Mouse (Mus musculus): Measurements from ENCODE around the gene Akt1s1.
A peak's percentile ranks its signal among the peaks of the same experiment; 100 is the strongest.

Akt1s1 gene

DNA sequence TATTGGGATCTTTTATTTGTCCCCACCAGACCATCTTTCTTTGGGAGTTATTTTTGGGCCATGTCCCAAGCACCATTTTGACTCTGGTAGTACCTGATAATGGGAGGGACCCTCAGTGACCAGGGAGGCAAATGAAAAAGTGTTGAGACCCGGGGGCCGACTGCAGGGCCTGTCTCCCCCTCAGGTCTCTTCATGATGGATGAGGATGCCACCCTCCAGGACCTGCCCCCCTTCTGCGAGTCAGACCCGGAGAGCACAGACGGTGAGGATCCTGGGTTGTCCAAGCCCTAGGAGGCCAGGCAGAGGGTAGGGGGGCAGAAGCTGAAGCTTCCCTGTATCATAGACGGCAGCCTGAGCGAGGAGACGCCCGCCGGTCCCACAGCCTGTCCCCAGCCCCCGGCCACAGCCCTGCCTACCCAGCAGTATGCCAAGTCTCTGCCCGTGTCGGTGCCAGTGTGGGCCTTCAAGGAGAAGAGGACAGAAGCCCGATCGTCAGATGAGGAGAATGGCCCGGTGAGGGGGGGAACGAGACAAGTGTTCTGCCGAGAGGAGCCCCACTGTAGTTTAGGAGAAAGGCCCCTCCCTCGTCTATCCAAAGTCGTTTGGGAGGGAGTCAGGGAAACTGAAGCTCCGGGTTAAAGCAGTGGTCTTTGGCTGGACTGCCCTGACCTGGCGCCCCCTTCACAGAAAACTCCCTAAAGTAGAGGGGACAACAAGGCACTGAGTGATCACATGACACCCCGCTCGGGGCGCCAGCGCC lies 5.0 kb downstream of the Akt1s1 start:
- DNase-seq, result peak in 1 of 2 experiments; percentile 58

DNA sequence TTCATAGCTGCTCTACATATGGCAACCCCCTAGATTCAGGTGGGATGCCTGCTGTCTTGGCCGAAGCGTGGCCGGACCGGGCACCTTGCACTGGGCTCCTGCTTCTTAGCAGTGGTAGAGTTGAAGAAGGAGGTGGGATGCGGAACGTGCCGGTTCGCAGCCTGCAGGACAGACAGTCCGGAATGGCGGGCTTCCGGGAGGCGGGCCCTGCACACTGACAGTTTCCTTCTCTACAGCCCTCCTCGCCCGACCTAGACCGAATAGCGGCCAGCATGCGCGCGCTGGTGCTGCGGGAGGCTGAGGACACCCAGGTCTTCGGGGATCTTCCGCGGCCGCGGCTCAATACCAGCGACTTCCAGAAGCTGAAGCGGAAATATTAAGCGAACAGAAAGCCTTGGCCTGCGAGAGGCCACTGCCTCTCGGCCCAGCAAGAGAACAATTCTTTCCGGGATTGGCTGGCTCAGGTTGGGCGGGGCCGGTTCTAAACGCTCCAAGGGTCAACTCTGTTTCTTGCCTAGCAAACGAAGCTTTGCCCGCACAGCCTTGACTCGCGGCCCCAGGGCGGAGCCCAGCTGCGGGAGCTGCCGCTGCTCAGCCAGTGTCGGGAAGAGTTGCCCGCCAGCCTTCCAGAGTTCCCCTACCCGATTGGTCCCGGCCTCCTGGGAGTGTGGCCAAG lies 5.7 kb downstream of the Akt1s1 start:
- DNase-seq, result peak; percentile 88 to 89

DNA sequence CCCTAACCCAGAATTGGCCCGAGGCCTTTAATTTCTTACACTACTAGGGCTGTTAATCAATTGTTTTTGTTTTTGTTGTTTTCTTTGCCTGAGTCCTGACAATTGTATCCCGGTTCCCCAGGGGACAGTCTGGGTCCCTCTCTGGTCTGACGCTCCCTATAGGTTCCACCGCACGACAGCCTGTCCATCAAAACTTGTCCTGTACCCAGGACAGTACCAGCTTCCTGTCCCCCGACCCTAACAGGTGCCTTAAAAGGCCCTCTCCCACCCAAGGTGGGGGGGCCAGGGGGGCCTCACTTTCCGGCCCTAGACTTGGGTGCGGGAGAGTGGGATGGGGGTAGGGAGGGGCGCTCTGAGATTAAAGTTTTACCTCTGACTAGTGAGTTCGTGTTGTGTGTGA lies 6.2 kb downstream of the Akt1s1 start:
- peak in 1 of 2 experiments; percentile 57 for DNase-seq

DNA sequence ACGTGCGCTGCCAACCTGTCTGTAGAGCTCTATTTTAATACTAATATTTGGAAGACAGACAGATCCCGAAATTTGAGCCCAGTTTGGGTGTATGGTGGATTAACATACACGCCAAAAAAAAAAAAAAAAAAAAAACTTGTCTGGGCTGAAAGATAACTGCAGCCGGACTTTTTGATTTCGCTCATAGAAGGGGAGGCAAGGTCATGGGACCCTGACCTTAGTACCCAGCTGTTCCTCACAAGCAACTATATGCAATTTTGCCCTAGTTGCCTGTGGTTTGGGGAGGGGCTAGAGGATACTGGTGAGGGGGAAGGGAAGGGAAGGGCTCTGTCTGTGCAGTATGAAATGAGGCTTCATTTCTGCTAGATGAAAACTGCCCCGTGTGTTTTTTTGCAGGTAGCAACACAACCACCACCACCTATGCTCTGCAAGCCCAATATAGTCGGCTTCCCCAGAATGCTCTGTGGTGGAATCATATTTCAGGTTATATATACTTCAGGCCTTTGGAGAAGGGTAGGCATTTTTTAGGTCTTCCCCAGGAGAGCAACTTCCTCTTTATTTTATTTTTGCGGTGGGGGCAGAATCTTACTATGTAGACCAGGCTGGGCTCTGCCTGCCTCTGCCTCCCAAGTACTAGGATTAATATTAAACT lies 7.6 kb downstream of the Akt1s1 start:
- no peak for DNase-seq

DNA sequence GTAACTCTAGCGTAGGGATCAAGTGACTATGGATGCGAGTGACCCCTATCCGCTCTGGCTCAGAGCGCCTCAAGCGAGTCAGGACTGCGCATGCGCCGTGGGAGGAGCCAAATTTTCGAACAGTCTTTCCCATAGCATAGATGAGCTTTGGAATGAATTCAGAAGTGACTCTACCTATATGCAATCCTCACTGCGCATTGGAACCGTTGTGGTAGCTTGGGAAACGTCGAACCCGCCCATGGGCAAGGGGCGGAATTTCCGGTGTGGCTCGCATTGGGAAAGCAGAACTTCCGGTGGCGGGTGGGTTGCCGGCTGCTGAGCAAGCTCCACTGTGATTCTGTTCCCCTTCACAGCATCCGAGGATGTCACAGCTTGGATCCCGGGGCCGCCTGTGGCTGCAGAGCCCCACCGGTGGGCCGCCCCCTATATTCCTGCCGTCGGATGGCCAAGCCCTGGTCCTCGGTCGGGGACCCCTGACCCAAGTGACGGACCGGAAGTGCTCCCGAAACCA lies 8.3 kb downstream of the Akt1s1 start, which contains the start of gene Pnkp:
Pnkp (plus strand) TSS at position 98 of the 511 bp plus-strand sequence.
- DNase-seq, result peak; percentile 89 to 90

DNA sequence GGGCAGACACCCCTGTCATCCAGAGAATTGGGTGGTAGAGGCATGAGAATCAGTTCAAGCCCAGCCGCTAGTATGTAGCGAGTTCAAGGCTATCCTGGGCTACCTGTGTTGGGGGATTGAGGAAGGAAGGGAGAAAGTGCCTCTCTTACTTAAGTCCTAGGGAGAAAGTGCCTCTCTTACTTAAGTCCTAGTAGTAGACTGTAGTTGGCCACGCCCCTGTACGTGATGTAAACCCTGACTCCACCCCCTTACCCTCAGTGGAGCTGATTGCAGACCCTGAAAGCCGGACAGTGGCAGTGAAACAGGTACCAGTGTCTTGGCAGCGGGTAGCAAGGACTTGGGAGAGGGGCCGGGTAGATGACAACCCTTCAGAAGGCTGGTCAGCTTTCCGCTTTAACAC lies 9.1 kb downstream of the Akt1s1 start:
- DNase-seq, result no peak

DNA sequence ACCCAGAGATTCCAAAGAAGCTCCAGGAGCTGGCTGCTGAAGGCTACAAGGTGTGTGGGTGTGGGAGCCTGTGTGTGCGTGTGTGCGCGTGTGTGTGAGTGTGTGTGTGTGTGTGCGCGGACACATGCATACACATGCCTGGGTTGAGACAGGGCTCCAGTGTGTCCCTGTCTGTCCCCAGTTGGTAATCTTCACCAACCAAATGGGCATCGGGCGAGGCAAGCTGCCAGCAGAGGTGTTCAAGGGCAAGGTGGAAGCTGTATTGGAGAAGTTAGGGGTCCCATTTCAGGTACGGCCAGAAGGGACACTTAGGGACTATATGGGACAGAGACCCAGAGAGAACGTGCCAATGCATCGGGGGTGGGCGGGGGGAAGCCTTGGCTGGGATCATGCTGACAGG lies 11.1 kb downstream of the Akt1s1 start:
- peak in 1 of 2 experiments; percentile 54 for DNase-seq

DNA sequence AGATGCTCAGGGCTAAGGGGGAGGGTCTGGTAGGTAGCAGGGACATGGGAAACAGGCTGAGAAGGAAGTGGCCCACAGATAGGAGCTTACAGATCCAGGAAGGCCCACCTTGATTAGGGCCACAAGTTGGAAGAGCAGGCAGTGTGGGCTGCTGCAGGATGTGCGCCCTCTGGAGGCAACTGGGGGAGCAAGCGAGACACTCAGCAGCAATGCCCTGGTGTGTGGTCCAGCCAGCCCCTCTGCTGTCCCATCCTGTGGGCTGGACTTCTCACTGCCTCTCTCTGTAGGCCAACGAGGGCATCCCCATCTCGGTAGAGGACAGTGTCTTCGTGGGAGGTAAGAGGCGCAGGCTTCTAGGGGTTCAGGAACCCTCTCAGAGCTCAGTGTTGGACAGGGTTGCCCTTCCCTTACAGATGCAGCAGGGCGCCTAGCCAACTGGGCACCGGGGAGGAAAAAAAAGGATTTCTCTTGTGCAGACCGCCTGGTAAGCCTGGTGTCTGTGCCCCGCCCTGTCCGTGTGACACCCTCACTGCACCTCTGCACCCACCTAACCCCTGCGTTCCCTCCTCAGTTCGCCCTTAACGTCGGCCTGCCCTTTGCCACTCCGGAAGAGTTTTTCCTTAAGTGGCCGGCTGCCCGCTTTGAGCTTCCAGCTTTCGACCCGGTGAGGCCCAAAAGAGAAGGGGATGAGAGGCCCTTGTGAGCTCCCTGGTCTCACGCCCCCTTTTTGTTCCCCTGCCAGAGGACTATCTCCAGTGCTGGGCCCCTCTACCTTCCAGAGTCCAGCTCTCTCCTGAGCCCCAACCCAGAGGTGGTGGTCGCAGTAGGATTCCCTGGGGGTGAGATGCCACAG lies 12.0 kb downstream of the Akt1s1 start:
- peak; percentile 78 to 85 for DNase-seq

DNA sequence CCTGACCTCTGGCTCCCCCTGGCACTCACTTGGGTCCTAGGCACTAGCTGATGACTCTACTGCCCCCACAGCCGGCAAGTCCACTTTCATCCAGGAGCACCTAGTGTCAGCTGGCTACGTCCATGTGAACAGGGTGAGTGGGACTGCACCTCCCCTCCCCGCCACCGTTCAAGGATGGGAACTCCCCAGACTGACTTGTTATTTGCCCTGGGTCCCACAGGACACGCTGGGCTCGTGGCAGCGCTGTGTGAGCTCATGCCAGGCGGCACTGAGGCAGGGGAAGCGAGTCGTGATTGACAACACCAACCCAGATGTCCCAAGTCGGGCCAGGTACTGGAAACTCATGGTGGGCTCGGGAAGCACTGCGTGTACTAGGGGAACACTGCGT lies 12.6 kb downstream of the Akt1s1 start:
- no peak for DNase-seq

DNA sequence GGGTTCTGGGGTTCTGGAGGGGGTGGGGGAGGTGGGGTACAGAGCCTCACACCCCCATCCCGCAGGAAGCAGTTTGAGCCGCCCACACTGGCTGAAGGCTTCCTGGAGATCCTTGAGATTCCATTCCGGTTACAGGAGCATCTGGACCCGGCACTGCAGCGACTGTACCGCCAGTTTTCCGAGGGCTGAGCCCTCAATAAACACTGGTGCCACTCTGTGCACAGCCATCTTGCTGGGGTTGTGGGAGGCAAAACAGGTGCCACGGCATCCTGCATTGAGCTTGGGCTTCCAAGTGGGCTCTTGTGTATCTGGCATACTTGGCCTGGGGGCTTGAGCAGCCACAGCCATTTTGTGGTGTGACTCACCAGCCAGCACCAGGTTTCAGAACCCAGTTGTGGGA lies 13.6 kb downstream of the Akt1s1 start:
- DNase-seq, result no peak

DNA sequence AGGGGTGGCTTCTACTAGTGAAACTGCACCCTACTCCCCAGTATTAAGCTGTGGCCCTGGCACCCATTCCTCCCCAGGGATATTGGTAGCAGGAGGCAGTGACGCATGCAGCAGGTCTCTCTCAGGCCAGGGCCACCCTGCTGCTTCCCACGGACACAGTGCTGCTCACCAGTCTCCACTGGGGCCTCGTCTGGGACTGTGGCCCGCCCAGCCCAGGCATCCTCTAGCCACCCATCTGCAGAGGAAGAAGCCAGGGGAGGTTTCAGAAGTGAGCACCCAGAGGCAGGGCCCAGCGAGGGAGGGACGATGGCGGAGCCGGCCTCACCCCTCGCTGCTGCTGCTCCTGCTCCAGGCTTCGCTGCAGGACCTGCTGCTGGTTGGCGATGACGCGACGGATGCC lies 14.4 kb downstream of the Akt1s1 start:
- no peak for DNase-seq

DNA sequence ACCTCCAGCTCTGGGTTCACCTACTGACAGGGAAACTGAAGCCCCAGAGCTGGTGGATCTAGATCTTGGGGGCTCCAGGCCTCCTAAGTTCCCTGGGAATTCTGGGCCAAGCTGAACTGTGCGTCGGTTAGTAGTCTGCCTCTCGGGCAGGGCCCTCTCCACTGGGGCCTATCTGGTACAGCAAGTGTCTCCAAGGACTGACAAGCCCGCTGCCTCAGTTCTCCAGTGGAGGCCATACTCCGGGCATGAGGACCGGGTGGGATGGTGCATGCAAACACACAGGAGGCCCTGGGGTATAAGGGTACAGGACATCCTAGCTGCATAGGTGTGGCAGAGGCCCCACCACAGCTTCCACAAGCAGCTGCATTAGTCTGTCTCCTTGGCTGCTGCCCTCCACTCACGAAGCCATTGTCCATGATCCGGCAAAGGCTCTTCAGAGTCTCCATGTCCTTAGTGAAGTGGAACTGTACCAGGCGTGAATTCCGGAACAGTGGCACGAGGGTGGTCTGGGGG lies 15.2 kb downstream of the Akt1s1 start:
- DNase-seq, result no peak

DNA sequence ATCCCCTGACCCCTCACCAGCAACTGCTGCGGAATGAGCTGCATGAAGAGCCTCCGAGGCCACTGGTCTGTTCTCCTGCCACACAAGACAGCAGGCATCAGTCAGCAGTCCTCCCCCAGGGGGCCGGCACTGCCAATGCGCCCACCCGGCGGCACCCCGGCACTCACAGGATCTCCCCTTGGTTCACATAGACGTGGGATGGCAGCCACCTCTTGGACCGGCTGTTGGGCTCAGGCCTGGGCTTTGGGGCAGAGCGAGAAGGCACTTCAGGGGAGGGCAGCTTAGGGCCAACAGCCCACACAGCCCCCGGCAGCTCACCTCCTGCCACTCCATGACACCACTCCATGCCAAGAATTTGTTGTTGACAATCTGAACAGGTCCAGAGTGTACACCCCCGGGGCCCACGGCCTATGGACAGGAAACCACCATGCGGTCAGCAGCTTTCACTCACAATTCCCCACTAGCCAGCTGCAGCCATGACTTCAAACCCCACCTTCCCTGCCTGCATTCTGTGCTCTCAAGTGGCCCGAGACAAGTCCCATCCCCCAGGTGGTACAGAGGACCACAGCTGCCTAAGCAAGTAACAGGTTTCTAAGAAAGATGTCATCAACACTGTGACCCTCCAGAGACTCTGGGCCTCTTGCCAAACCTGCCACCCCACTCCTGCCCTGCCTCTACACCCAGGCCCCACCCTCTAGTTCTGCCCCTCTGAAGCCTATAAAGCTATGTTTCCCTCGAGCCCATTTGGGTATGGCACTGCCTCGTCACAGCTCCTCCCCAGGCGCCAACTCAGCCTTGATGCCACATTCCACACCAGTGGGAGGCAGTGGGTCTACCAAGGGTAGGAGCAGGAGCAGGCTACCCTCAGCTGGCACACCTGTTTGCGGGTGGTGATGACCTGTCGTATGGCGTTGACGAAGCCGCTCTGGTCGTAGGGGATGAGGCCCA lies 16.1 kb downstream of the Akt1s1 start:
- DNase-seq, result peak; percentile 40 to 55

DNA sequence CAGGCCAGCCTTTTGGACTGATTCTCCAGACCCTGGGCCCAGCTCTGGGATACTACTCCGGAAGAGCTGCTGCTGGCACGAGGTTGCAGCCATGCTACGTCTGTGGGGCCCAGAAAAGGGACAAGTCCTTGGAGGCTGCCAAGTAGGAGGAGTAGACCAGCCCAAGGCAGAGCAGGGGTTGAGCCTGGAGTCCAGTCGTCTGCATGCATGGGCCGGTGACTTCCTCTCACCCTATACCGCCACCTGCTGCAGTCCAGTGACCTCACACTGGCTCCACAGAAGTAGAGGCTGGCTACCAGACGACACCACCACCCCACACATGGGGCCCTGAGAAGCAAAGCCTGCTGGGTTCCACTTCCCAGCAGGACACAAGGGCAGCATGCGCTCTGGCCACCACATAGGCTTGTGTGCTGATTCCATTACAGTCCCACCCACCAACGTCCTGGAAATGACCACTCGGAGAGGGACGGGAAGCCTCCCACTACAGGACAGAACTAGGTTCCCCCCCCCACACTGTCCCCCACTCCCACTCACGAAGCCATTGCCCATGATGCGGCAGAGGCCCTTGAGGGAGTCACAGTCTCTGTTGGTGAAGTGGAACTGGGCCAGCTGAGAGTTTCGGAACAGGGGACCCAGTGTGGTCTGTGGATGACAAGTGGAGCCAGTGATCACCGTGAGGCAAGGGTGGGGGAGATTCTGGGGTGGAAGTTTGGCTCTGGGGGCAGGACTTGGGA lies 17.7 kb downstream of the Akt1s1 start:
- DNase-seq, result peak in 1 of 2 experiments; percentile 60

DNA sequence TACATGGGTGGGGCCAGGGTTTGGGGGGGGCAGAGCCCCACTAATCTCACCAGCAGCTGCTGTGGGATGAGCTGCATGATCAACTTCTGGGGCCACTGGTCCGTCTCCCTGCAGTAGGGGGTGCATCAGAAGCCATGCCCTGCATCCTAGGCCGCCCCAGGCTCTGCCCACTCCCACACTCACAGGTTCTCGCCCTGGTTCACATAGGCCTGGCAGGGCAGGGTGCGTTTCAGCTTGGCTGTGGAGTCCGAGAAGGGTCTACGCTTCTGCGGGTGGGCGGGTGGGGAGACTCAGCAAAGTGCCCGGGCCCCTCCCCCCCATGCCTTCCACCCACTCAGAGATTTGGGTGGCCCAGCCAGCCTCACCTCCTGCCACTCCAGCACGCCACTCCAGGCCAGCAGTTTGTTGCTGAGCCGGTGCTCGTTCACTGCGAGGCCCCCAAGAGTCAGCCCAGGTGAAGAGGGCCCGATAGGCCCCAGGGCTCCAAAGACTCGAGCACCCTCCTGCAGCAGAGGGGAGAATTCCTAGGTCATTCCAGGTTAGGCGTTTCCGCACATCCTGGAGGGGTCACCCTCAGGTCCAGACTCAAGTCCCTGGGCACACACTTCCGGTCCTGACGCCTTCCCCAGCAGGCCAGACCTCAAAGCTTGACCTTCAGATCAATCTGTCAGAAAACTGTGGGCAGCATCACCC lies 18.4 kb downstream of the Akt1s1 start:
- DNase-seq, result no peak

DNA sequence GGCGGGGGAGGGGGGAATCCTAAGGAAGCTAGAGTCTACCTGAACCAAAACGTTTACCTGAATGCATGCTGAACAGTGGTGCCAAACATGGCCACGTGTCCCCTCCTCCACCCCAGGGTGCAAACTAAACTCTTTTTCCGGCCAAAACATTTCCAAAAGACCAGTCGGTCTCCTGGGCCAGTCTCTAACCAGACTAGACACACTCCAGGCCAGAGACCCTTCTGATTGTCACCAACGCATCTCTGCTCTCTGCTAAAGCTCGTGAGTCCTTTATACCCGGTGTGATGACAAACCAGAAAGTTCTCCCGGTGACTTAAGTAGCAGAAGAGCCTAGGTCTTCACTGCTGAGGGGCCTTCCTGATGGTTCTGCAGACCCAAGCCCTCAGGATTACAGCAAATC lies 19.0 kb downstream of the Akt1s1 start:
- no peak for DNase-seq

DNA sequence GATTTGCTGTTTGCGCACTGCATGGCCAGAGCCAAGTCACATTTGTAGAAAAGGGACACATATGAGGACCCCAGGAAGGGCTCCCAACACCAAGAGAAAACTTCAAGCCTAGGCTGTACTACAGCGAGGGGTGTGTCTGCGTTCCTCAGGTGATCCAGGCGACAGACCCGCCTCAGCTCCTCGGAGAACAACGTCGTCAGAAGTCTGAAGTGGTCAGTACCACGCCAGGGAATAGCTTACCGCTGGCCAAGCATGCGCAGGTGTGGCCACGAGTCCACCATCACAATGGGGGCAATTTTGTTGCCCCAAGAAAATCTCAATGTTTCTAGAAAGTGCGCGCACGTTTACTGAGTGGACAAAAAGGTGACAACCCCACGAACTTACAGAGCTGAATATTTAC lies 19.7 kb downstream of the Akt1s1 start:
- no peak for DNase-seq

DNA sequence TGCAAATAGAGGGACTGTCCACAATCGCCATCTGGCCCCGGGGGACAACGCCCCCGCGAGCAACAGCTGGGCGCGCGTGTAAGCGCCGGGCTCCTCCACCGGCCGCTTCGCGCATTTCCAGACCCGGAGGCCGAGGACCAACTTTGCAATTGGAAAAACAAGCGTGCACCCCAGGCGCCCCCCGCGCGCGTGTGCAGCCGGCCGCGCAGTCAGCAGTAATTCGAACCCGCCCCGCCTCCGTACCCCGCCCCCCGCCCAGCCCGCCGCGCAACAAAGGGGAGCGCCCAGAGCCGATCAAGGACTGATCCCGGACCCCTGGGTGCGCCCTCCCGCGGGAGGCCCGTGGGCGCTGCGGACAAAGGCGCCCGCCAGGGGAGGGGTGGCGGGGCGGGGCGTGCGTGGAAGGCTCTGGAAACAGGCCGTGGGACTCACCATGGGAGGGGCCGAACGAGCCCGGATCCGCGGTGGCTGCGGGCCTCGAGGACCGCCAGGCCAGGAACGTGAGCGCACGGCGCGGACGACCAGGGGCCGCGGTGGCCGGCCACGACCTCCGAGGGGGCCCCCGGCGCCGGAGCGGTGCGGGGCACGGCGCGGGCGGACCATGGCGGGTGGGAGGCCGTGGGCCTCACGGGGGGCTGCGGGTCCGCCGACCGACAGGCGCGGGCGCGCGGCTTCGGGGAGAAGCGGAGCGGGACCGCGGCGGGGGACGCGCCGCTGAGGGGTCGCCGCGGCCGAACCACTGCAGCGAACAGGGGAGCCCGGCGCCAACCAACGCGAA lies 20.3 kb downstream of the Akt1s1 start:
- peak; percentile 72 to 79 for DNase-seq
